Mouse (Mus musculus) retina, postnatal 7 days (tissue): ENCODE measurements around the gene Rtca.

ENCODE experiments used
- DNase-seq: peaks from one replicate; pipeline ENCODE4 v3.0.0-alpha.2; 2012; ENCODE audit warnings: low read depth, low spot score

The Rtca gene

GRCm38 (mm10) chr3:116507772-116508351, at the start of gene Rtca:
Gene Rtca, minus strand, starts transcription at chr3:116508208.
- DNase-seq, result peak; percentile 97

DNA sequence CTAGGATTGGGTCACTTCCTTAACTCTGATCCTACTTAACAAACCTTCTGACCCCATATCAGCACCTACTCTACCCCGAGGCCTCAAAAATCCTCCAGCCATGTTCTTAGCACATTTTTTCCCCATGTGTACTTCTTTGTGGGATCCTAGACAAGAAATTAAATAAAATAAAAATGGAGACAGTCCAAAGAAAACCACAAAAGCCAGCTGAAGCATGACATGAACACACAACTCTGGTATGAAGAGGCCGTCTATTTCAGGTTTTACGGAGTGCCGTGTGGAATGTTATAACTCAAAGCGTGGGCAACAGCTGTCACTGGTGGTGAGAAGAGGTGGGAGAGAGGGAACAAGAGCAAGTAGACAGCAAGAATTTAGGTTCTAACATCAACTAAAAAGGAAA, 43.4 kb upstream of the Rtca start:
- DNase-seq, result no peak

DNA sequence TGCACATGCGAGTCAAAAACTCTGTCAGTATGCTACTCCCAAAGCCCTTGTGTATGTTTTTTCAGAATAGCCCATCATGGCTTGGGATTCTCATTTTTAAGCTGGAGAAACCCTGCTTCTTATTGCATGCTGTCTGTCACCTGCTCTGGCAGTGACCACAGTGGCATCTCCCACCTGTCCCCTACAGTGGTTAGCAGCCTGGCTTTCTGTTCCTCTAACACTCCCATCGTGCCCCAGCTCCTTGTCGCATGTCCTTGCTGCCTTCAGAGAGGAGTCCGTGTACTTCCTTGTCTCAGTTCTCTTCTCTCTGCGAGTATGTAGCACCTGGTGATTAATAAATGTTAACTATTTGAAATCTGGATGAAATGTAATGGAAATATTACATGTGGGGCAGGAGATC, 39.4 kb upstream of the Rtca start:
- DNase-seq, result no peak

- DNase-seq, result no peak
Observed at GRCm38 (mm10) chr3:116542532-116542931, 34.5 kb upstream of the Rtca start.

DNA sequence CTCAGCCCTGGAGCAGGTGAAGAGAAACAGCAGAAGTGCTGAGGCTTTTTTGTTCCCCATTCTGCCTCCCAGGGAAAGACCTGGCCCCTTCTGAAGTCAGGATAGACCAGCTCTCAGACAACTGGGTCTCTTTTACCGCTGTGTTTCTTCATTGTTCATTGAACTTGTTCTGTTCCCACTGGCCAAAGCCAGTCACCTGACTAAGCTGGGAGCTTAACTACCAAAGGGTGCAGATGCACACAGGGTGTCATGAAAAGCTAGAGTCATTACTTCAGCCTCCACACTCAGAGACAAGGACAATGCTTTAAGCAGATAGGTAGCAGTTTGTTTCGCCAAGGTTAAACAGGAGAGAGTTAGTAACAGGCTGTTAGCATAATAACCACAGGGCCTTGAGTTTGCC, 34.1 kb upstream of the Rtca start:
- no peak for DNase-seq

- no peak for DNase-seq
Observed at GRCm38 (mm10) chr3:116537200-116537573, 29.2 kb upstream of the Rtca start.

- no peak for DNase-seq
Observed at GRCm38 (mm10) chr3:116536428-116537199, 28.6 kb upstream of the Rtca start.

DNA sequence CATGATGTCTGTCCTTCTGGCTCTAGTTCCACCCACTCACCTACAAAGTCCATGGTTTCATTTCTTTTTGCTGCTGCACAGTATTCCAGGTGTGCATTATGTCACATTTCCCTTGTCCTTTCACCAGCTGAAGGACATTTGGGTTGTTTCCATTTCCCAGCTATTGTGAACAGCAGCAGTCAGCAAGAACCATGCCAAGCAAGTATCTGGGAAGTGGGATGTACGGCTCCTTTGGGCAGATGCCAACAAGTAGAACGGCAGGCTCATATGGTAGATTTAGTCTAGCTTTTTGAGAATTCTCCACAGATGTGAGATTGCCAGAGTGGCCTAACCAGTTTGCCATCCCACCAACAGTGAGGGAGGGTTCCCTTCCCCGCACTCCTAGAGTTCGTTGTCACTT, 22.8 kb upstream of the Rtca start:
- DNase-seq, result no peak

DNA sequence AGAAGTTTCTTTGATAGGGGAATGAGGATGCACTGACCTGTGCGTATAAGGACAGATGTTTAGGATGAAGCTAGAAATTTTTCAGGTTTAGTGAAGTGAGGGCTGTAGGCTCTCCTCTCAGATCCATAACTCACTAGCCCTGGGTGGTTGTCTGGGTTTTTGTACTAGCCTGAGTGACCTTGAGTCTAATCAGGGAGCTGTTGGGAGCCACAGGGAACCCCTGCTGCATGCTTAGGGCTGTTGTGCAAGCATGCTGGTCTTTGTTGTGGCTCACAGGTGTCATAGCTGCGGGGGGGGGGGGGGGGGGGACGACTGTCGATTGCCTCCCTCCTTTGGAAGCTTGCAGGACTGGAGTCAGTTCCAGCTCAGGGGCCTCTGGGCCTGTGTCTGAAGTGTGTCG, 21.7 kb upstream of the Rtca start:
- no peak for DNase-seq

GRCm38 (mm10) chr3:116520141-116520761, 12.2 kb upstream of the Rtca start:
- DNase-seq, result no peak

DNA sequence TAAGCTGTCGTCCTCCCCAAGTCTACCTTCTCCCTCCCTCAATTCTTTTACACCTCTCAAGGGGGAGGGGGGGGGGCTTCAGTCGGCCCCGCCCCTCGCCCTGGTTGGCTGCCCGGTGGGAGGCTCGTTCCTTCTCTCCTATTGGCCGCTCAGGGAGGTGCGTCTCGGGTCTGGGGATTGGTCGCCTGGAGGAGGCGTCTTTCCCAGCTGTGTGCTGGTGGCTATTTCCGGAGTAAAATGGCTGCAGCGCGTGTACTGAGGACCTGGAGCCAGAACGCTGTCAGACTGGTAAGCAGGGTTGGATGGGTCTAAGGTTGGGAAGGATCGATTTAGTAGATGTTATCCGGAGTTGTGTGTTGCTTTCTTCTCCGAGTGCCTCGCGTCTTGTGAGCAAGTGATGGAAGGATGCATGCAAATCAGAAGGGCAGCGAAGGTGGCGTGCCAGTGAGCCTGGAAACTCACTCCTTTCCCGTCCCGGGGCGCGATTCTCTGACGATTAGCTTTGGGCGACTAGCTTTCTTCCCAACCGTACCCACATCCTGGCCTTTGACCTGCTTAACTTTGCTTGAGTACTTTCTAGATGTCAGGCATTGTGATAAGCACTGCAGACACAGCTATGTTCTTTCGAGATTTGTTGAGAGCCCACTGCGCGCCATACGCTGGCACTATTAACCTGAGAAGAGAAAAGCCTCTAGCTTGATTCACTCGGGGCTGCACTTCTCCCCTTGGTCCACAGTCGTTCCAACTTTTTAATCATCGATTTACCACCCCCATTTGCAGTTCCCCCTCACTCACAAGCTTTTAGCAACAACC, 5.1 kb upstream of the Rtca start, which contains the start of gene Dbt:
Gene Dbt, plus strand, starts transcription at position 167 of the 813 bp plus-strand sequence.
- DNase-seq, result peak; percentile 80

DNA sequence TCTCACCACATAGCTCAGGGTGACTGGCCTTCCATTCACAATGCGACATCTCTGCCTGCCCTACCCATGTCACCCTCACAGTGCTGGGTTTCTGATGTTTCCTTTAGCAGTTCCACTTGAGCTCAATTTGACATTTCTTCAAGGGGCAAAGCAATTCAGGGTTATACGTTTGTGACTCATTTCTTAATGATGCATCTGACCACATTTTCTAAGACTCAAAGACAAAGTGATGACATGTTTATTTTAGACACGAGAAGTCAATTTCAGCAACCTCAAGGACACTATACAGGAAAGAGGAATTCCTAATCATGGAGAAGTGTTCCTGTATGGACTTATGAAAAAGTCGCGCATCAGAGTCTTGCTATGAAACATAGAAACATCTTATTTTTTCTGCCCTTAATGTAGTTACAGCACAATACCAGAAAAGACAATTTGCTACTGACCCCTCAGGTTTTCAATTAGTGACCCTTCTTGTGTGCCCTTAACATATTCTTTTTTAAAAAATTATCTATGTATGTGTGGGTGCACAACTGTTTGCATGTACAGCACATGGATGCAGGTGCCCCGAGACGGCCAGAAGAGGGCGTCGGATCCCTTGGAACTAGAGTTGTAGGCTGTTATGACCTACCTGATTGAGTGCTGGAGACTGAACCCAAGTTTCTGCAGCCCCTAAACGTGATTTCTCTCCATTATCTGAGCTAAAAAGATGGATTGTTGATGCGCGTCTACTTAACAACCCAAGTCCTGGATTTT, 4.3 kb upstream of the Rtca start:
- no peak for DNase-seq

GRCm38 (mm10) chr3:116495671-116496070, 12.3 kb downstream of the Rtca start:
- no peak for DNase-seq

DNA sequence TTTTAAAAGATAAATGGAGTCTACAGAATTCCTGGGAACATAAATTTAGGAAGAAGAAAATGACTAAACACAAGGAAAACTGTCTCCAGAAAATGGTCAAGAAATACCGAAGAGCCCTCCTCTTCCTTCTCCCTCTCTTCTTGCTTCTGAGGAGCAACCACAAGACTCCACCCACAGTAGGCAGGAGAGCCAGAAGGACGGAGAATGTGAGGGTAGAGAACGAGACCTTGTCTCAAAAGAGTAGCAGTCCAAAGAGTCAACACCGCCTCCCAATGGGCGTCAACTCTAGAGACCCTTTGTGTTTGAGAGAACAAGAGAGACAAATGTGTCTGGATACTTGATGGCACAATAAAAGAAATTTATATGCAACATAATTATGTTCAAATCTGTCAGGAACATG, 14.3 kb downstream of the Rtca start:
- no peak for DNase-seq

DNA sequence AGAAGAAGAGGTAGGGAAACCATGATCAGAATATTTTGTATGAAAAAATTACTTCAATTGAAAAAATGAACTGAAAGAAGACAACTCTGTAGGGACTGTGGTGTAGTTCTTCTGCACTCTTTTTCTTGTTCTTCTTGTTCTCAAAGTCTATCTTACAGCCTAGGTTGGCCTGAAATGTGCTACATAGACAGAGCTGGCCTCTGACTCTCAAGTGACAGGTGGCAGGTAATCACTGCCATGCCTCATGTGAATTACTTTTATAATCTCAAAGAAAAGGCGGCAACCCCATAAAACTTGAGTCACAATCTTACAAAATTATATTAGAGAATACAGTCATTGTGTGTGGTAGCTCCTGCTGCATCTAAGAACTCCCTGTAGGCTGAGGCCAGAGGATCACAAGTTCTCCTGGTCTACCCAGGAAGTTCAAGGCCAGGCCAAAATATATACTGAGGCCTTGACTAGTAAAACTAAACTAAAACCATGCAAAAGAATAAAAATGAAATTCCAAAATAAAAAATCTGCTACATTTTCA, 16.0 kb downstream of the Rtca start:
- no peak for DNase-seq

DNA sequence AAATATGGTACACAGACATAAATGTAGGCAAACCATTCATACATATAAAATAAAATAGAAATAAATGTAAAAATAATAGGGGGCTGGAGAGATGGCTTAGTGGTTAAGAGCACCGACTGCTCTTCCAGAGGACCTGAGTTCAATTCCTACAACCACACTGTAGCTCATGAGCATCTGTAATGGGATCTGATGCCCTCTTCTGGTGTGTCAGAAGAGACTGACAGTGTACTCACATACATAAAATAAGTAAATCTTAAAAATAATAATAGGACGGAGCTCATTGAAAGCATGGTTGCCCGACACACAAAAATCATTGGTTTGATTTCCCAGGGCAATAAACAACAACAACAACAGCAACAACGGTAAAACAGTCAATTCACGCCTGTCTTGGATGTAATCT, 17.1 kb downstream of the Rtca start:
- no peak for DNase-seq

- no peak for DNase-seq
Observed at GRCm38 (mm10) chr3:116483271-116483670, 24.7 kb downstream of the Rtca start.

- DNase-seq, result no peak
Observed at GRCm38 (mm10) chr3:116482724-116483123, 25.3 kb downstream of the Rtca start.

DNA sequence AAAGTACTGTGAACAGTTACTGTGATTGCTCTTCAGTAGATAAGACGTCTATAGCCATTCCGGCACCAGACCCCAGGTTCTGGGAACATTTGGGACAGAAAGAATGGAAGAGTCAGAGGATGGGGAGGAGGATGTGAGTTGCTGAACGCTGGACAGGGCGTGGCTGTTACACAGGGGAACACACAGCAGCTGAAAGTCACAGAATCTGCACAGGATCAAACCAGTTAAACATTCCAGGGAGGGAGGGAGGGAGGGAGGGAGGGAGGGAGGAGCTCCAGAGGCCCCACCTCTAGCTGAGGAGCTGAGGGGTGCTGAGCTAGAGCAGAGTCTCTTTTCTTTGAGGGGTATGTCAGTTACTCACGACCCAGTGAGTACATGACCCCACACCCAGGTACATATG, 27.1 kb downstream of the Rtca start:
- DNase-seq, result no peak

- peak; percentile 27 for DNase-seq
Observed at GRCm38 (mm10) chr3:116480119-116480518, 27.9 kb downstream of the Rtca start.

DNA sequence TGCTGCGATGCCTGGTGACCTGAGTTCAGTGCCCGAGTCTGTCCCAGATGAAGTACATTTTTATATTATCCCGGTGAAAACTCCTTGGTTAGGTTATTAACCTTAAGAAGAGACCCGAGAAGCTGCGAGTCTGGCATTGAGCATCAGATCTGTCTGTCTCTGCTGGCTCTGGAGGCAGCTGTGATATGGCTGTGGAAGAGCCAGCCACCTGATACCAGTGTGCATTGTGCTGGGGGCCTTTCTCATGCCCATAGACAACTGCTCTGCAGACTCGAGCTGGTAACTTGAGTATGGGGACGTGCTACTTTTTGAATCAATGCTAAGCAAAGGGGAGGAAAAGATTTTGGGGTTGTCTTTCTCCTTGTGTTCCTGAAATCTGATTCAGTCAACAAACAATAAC, 30.7 kb downstream of the Rtca start:
- no peak for DNase-seq
